Mouse (Mus musculus) naive thymus-derived CD4-positive, alpha-beta T cell, adult 2 months (primary cell): ENCODE measurements around the gene Zhx3.

Source experiments
- DNase-seq: peaks from one replicate; pipeline ENCODE4 v3.0.0-alpha.2; 2011; ENCODE audit warnings: low read depth

Zhx3 gene

GRCm38 (mm10) chr2:160756583-160757203, 116.1 kb downstream of the Zhx3 start:
- DNase-seq: peak; percentile 81

- DNase-seq: no peak
These were observed 125.7 kb downstream of the Zhx3 start for GRCm38 (mm10) chr2:160747075-160747474.

GRCm38 (mm10) chr2:160746637-160747036, 126.2 kb downstream of the Zhx3 start:
- DNase-seq: peak; percentile 59

GRCm38 (mm10) chr2:160745497-160745896, 127.3 kb downstream of the Zhx3 start:
- DNase-seq: peak; percentile 55

DNA sequence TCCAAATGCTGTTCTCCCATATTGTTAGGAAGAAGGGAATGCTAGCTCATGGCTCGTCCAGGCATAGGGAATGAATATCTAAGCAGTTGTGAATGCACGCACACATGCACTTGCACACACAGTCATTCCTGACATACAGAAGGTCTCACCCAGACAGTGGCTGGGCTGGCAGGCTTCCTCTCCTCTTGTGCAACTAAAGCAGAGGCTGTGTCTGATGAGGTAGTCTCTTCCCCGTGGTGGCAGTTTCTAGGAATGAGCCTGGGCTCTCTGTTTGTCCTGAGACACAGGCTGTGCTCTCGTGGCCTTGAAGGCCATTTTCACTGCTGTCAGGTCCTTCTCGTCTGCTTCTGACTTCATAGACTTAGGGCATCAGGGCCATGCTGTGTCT, 128.0 kb downstream of the Zhx3 start:
- no peak for DNase-seq

DNA sequence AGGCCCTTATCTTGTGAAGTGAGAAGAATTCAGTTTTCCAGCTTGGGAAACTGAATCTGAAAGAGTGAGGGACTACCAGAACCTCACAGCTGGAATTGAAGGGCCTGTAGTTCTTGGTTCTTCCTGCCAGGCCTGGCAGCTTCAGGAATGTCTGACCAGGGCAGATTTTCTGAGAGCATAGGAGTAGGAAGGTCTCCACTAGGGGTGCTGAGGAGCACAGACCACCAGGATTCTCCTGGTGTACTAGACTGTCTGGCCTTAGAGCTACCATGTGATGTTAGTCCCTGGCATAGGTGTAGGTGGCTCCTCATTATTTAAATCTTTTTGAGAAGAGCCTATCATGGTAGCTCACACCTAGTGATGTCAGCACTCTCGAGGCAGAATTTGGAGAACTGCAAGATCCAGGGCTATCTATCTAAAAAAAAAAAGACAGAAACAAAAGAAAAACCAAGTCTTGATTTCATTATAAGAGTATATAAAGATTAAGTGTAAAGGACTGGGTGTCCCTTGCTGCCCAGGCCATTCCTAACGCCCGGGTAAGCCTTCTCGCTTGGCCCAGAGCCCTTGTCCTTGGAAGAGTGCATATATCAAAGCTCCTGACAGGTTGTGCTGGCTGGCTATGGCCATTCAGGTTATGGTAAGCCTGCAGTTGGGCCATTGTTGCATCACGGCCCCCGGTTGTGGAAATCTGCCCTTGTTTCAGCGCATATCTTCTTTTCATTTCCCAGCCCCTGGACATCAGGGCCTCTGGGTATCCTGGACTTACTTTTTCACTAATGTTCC, 128.6 kb downstream of the Zhx3 start:
- no peak for DNase-seq

DNA sequence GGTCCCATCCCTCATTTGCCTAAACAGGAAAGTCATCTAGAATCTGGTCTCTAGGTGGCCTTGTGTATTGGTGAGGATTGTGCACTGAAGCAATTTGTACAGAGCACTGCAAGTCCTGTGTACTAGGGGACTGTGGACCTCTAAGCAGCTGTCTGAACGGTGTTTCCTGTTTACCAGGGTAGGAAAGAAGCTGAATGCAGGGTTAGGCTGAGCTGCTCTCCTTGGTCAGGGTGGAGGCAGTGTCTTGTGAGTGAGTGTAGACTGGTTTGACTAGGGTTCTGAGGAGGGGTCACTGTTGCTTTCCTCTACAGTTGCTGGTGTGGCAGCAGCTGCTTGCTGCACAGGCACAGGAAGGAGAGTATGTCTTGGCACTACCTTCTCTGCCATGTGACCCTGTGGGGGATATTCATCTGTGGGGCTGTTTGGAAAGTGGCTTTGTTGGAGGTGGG, 130.6 kb downstream of the Zhx3 start:
- DNase-seq: peak; percentile 68

GRCm38 (mm10) chr2:160741580-160741979, 131.2 kb downstream of the Zhx3 start:
- DNase-seq: no peak

DNA sequence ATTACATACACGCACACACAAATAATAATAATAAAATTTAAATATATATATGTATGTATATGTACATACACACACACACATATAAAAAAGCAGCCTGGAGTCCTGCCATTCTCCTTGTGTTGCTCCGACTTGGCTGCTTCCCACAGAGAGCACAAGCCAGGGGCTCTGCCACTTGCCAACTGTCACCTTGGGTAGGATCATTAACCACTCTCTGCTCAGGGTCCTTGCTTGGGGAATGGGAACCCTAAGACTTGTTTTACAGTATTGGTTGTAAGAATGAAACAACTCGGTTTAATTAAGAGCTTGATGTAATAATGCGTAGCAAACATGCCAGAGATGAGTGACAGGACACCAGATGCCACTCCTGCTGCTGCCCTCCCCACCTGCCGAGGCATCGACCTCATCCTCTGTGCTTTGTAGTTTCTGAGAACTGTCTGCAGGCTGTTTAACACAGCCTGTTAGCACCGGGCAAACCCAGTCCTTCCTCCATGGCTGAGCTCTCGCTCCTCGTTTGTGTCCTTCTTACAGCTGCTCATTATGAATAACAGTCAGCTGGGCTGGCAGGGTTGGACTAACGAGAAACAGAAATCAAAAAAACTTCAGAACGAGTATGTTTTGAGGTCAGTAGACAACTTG, 132.2 kb downstream of the Zhx3 start:
- peak; percentile 71 for DNase-seq

DNA sequence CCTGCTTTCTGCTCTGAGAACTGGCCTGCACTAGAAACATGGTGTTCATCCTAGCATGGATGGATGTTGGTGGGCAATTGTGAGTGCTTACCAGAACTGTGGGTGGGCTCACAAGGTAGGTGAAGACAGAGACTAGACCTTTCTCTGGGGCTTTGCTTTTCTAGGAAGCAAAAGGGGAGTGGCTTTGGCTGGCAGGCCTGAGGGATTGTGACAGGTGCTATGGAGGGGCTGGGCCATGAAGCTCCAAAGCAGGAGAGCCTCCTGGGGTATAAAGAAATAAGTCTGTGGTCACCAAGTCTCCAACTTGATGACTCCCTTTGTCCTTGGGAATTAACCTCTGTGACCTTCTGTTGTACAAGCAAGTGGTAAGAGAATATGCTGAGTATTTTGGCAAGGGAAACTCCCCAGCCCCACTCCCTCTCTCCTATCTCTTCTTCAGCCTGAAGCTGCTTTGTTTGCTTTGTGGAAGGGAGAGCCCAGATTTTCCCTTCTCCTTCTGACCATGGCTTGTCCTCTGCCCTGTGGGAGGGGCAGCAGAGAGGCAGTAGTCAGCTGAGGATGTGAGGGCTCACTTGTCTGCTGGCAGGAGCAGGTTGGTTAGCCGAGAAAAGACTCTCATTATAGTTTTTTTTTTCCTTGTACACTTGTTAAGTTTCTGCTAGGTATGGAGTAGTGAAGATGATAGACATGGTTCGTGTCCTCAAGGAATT, 133.0 kb downstream of the Zhx3 start:
- DNase-seq: no peak

DNA sequence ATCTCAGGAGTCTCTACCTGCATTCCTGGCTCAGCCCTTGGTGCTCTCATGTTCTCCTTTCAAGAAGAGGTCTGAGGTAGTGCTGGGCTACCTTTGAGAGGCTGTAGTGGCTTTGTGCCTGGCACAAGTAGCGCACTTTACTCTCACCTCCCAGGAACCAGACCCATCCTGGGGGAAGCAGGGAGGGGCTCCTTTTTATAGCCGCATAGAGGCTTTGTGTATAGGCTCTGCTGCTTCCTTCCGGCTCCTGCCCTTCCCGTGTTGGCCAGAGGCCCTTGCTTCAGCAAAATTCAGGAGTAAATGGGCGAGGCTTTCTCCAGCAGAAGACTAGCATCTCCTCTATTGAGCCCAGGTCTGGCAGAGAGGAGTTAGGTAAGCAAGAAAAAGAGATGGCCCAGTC, 134.4 kb downstream of the Zhx3 start:
- no peak for DNase-seq

- DNase-seq: no peak
These were observed 136.3 kb downstream of the Zhx3 start for GRCm38 (mm10) chr2:160736466-160736865.

DNA sequence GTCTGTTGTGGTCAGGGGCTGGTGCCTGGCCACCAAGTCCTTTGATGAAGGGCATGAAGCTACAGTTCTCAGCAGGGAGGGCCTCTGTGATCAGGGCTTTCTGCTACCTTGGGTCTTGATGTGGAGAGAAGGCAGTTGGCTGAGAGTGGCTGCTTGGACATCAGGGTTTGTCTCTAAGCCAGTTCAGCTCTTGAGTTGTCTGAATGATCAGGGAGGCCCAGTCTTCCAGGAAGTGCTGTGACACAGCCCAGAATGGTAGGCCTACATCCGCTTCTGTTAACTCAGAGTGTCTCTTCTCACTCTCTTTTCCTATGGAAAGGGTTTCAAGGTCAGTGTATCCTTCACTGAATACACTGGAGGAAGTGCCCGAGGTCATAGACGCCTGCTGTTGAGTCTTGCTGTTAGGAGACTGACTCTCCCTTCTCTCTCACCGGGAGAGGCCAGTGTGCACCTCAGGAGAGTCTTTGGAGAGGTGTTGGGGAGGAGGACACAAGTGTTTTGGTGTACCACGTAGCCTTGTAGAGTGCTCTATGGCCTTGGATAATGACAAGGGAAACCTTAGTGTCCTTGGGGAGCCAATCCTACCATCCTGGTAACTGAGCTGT, 137.0 kb downstream of the Zhx3 start:
- peak; percentile 61 for DNase-seq

DNA sequence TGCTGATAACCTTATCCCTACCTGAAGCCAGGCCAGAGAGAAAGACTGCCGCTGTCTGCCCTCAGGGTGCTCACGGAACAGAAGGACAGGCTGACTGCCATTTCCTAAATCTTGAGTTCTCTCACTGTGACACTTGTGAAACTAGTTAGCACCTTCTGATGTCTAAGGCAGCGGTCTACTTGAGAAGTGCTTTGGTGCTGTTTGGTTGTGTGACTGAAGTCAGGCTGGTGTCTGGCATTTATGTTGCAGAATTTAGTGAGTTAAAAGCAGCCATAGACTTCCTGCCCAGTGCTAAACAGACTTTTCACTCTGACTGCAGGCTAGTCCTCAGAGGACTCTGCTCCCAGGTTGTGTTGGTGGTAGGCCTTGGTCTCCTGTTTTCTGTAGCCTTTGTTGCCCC, 138.5 kb downstream of the Zhx3 start:
- peak; percentile 79 for DNase-seq

- peak; percentile 81 for DNase-seq
These were observed 139.7 kb downstream of the Zhx3 start for GRCm38 (mm10) chr2:160733131-160733531.

- no peak for DNase-seq
These were observed 140.3 kb downstream of the Zhx3 start for GRCm38 (mm10) chr2:160732420-160732995.

DNA sequence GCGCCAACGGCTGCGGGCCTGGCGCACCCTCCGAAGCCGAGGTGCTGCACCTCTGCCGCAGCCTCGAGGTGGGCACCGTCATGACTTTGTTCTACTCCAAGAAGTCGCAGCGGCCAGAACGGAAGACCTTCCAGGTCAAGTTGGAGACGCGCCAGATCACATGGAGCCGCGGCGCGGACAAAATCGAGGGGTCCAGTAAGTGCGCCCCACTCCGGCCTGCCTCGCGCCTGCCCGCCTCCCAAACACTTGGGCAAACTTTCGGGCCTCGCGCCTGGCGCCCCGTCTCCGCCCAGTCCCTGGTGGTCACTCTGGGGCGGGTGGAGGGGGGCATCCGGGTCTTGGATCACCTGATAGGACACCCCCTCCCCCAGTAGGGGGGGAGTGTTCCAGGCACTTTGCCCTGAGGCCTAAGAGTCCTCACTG, 140.9 kb downstream of the Zhx3 start:
- DNase-seq: no peak

GRCm38 (mm10) chr2:160731117-160731838, 141.5 kb downstream of the Zhx3 start, which contains the start of gene Plcg1:
TSS of gene Plcg1 (plus strand) at chr2:160731300.
- peak; percentile 96 for DNase-seq

DNA sequence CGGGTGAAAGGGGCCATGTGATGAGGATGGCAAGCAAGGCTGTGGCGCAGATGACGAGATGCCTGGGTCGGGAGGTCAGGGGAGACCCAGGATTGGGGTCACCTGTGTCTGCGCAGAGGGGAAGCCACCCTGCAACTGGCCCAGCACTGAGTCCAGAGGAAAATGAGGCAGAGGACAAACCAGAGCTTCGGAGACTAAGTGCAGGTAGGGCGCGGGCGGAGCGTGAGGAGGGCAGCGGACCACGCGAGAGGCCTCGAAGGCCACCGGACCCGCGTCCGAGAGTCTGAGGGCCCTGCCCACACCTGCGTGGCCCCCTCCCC, 142.0 kb downstream of the Zhx3 start:
- DNase-seq: no peak

- peak; percentile 66 for DNase-seq
These were observed 142.7 kb downstream of the Zhx3 start for GRCm38 (mm10) chr2:160729851-160730796.
